Mouse (Mus musculus): Measurements from ENCODE around the gene Polr2l.

The Polr2l gene

DNA sequence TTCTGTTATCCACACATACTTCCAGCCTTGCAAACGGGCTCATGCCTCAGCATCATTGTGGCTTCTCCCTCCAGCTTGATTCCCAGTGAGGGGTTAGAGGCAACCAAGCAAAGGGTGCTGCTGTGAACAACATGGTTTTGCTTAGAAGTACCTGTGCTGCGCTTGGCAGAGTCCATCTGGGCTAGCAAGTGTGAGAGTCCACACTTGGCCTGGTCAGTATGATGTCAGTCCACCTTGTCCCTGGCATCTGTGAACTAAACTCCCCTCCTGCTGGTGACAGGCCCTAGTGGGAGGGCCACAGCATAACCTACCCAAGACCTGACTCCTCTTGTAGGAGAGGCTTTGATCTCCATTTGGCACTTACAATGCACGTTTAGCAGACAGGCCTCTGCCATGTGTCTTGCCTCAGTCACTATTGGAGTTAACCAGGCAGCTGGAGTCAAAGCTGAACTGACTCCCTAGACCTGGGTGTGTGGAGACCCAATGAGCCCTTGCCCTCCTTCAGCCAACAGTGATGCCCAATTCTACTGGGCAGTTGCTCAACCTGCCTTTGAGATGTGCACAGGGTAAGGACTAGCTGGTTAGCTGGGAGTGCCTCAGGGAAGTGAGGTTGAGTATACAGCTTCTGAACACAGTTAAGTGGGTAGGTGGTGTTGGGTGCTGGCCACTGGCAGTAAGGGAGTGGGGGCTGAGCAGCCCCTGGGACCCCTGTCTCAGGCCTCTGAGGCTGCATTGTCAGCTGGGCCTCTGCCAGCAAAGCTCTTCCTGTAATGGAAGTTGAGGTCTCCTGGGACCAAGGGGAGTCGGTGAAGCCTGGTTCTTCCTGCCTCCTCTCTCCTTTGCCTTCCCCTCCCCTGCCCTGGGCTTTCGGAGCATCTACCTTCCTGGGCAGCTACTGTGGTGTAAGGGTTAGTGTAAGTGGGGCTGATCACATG, 9.5 kb upstream of the Polr2l start:
- no peak for DNase-seq (ENCODE audit: low spot score in 2 of 2)

DNA sequence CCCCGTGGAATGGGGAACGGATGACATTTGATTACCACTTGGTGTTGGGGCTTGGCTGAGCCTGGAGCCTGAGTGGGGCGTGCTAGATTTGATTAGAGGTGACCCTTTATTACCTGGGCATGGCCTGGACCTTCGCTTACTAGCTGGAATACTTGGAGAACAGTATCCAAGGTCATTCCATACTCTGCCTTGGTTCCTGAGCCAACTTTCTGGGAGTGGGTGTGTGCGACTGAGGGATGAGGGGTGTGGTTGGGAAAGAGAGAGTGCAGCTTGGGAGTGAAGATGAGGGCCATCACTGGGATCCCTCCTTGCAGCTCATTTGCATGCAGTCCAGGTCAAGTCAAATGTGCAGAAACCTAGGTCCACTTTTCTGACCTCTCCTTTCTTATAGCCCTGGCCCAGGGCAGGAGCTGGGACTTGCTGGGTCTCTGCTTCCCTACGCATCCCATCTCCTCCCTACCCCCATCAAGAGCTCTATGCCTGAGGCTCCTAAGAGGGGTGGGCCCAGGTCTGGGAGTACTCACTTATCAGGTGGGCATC, 8.3 kb upstream of the Polr2l start:
- DNase-seq (ENCODE audit: low spot score in 2 of 2) = no peak

DNA sequence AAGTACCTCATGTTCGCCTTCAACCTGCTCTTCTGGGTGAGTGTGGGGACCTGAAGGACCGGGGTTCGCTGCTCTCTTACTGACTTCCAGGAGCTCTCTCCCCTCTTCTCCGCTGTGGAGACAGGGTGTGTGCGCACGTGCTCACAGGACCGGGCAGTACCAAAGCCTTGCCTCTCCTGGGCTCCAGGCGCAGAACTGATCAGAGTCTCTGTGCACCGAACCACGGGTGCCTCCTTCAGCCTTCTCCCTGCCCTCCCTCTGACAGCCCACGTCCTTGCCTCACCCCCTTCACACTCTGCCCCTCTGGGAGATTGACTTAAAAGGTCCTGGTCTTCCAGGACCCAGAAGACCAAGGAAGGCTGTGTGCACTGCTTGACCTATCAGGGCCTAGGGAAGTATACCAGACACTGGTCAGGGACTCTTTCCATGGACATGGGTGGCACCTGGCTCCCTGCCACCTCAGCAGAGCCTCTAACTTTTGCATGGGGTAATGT, 7.6 kb upstream of the Polr2l start:
- no peak for DNase-seq (ENCODE audit: low spot score in 2 of 2)

- DNase-seq (ENCODE audit: low spot score in 2 of 2) = peak in 1 of 2 experiments; percentile 50
Measured at GRCm38 (mm10) chr7:141481498-141482401, 6.8 kb upstream of the Polr2l start.

GRCm38 (mm10) chr7:141480842-141481497, 6.0 kb upstream of the Polr2l start:
- DNase-seq (ENCODE audit: low spot score in 2 of 2) = peak; percentile 82 to 83

- no peak for DNase-seq (ENCODE audit: low spot score in 2 of 2)
Measured at GRCm38 (mm10) chr7:141478270-141478748, 3.4 kb upstream of the Polr2l start.

- DNase-seq (ENCODE audit: low spot score in 2 of 2) = no peak
Measured at GRCm38 (mm10) chr7:141477578-141478269, 2.8 kb upstream of the Polr2l start.

- DNase-seq (ENCODE audit: low spot score in 2 of 2) = no peak
Measured at GRCm38 (mm10) chr7:141476981-141477370, 2.0 kb upstream of the Polr2l start.

DNA sequence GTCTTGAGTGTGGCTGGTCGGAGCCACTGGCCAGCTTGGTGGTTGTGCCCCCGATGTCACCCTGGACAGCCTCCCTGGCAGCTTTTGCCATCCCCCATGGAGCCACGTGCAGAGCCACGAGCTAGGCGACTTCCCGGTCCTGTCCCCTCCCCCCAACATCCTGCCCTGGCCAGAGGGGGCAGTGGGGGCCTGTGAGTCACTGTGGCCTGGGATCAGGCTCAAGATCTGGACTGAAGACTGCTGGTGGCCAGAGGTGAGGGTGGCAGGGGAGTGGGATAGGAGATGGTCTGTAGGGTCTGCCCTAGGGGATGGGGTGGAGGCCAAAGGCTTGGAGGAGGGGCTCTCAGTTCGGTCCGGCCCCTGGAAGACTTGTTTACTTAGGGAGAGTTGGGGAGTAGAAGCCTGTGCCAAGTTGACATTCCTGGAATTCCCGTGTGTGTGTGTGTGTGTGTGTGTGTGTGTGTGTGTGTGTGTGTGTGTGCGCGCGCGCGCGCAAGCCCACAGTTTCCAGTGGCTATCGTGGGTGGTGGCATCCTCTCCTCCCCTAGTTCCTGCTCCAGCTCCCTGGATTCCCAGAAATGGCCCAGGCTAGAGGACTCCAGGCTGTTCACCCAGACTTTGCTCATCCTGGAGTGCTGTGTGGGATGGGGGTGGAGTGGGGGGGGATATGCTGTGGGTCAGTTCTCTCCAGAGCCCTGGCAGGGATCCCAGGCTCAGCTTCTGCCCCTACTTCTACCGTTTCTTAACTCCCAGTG, 1.5 kb upstream of the Polr2l start:
- peak; percentile 59 for DNase-seq (ENCODE audit: low spot score in 2 of 2)

- DNase-seq (ENCODE audit: low spot score in 2 of 2) = no peak
Measured at GRCm38 (mm10) chr7:141475805-141476158, 850 bp upstream of the Polr2l start.

- no peak for DNase-seq (ENCODE audit: low spot score in 2 of 2)
Measured at GRCm38 (mm10) chr7:141474160-141474559, 772 bp downstream of the Polr2l start.

DNA sequence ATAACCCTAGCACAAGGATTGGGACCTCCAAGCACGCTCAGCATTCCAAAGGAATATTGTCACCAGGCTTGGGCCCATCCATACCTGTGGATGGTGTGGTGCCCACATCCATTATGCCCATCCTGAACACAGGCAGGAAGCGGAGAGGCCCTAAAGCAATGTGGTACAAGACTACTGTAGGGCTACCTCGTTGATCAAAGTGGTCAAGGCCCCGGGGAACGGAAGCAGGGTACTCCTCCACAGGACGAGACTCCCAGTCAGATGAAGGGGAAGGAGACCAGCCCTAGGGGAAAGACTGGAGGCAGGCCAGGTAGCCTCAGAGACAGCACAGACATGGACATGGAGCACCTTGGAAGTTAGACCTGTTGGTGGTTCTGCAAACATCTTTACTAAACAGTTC, 2.2 kb downstream of the Polr2l start:
- DNase-seq (ENCODE audit: low spot score in 2 of 2) = no peak

DNA sequence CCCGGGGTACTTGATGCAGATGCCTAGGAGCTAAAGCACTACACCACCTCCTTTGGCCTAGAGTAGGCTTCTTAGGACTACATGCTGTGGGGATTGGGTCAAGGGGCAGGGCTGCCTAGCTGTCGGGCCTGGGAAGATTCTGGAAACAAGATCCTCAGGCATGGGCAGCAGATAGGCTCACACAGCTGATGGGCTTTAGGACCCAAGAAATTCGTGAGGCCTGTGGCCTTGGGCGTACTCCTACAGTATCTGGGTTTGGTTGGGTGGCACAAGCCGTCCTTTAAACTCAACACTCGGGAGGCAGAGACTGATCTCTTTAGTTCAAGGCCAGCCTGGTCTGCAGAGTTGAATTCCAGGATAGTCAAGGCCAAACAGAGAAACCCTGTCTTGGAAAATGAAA, 2.7 kb downstream of the Polr2l start:
- DNase-seq (ENCODE audit: low spot score in 2 of 2) = no peak

GRCm38 (mm10) chr7:141471236-141471635, 3.7 kb downstream of the Polr2l start:
- DNase-seq (ENCODE audit: low spot score in 2 of 2) = no peak

GRCm38 (mm10) chr7:141470637-141470944, 4.3 kb downstream of the Polr2l start:
- no peak for DNase-seq (ENCODE audit: low spot score in 2 of 2)

DNA sequence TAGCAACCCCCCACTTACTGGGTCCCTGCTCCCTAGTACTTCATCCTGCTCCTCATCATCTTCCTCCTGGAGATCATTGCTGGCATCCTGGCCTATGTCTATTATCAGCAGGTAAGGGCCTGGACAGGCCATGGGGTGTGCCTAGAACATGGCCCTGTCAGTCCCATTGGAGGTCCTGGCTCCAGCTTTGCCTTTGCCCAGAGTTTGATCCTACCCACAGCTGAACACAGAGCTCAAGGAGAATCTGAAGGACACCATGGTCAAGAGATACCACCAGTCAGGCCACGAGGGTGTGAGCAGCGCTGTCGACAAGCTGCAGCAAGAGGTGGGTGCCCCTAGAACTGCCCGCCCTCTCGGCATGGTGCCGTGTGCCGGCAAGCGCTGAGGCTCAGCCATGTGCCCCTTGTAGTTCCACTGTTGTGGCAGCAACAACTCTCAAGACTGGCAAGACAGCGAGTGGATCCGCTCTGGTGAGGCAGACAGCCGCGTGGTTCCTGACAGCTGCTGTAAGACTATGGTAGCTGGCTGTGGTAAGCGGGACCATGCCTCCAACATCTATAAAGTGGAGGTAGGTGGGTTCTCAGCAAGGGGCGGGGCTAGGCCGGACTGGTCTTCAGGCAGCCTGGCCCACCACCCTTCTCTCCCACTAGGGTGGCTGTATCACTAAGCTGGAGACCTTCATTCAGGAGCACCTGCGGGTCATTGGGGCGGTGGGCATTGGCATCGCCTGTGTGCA, 4.9 kb downstream of the Polr2l start:
- DNase-seq (ENCODE audit: low spot score in 2 of 2) = no peak

DNA sequence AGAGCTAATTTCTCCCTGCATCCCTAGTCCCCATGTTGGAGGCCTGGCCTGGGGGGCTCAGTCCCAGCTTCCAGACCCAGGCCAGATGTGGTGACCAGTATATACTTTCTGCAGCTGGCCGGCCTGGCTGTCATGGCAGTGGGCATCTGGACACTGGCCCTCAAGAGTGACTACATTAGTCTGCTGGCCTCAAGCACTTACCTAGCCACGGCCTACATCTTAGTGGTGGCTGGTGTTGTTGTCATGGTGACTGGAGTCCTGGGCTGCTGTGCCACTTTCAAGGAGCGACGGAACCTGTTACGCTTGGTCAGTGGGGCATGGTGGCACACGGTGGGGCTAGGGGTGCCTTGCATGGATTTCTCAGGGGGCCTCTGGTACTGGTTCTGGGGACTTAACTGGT, 5.6 kb downstream of the Polr2l start:
- DNase-seq (ENCODE audit: low spot score in 2 of 2) = no peak

DNA sequence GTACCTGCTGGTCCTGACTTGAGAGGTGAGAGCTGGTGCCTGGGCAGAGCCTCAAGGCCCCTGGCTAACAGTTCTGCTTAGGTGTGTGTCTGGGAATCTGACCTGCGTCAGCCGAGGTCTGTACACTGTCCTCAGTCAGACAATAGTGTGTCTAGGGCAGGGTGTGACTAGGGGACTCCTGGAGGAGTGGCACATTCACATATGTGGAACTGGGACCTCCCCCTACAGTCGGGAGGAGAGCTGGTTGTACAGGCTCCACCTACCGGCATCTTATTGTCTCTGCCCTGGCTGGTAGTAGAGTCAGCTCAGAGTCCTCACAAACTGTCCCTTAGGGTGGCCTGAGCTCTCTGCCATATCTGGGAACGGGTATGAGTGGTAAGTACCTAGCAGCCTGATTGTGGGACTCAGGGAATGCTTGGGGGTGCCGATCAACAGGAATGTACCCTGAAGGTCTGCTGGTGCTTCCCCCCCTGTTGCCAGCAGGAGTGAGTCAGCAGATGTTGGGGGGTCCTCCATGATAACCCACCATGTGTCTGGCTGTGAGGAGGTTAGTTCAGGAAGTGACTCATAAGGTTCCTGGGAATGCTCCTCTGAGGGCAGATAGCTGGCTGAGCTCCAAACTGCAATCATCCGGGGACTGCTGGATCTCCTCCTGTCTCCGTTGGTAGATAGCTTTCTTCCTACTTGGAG, 6.3 kb downstream of the Polr2l start:
- DNase-seq (ENCODE audit: low spot score in 2 of 2) = peak; percentile 78 to 79

DNA sequence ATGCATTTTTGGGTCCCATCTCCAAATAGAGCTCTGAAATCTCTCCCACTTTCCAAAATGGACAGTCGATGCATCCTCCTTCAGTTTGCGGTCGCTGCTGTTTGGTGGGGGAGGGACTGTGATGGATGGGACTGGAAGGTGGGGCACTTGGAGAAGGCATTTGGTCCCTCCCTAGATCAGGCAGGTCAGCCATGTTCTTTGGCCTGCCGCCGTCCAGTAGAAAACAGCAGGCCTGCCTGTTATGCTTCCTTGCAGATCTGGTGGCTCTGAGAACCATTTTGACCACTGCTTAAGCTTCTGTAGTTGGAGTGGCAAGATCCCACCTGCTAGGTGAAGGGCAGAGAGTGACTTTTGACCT, 6.8 kb downstream of the Polr2l start:
- no peak for DNase-seq (ENCODE audit: low spot score in 2 of 2)
